Mouse (Mus musculus) midbrain, embryonic 11.5 days (tissue): ENCODE measurements around the gene Prkar1a. TPM values are rescaled to one million over a fixed set of nuclear protein-coding genes. Genes with fewer than 3 reads are reported as not detected.
"Not testable (repeated sequence)": the region's sequence is repeated elsewhere in the genome, so short reads cannot be mapped to it uniquely, and the experiment has no call there.

Experiments used
- ATAC-seq: fragments of 200-750 bp; cut with Nextera tagmentation; 2 replicates; pipeline ENCODE4 v1.8.0; 2017; ENCODE audit warnings: moderate TSS enrichment, moderate library complexity; ENCODE audit not compliant: low FRiP score
- DNase-seq: peaks from one replicate; pipeline ENCODE4 v3.0.0; 2015; ENCODE audit warnings: low spot score; ENCODE audit errors: missing footprints
- H3K27ac ChIP-seq: fragments of 300-500 bp; sonication (generic); 2 replicates; pipeline ENCODE4 v1.5.1; 2014; ENCODE audit warnings: low read depth, low read length
- H3K27me3 ChIP-seq: fragments of 300-500 bp; sonication (generic); 2 replicates; pipeline ENCODE4 v1.6.1; 2014; ENCODE audit warnings: mild to moderate bottlenecking, low read length, moderate library complexity, mixed read lengths; ENCODE audit not compliant: control insufficient read depth, insufficient read depth
- H3K36me3 ChIP-seq: fragments of 300-500 bp; sonication (generic); 2 replicates; pipeline ENCODE4 v1.6.1; 2014; ENCODE audit warnings: mild to moderate bottlenecking, low read length, moderate library complexity, mixed read lengths; ENCODE audit not compliant: control insufficient read depth, insufficient read depth
- H3K4me1 ChIP-seq: fragments of 300-500 bp; sonication (generic); 2 replicates; pipeline ENCODE4 v1.6.1; 2014; ENCODE audit warnings: low read length; ENCODE audit not compliant: control insufficient read depth, insufficient read depth
- H3K4me2 ChIP-seq: fragments of 300-500 bp; sonication (generic); 2 replicates; pipeline ENCODE4 v1.6.1; 2014; ENCODE audit warnings: mild to moderate bottlenecking, moderate library complexity
- H3K4me3 ChIP-seq: fragments of 300-500 bp; sonication (generic); 2 replicates; pipeline ENCODE4 v1.5.1; 2014; ENCODE audit warnings: low read depth, low read length
- H3K9ac ChIP-seq: fragments of 300-500 bp; sonication (generic); 2 replicates; pipeline ENCODE4 v1.6.1; 2014; ENCODE audit warnings: low read length
- H3K9me3 ChIP-seq: fragments of 300-500 bp; sonication (generic); 2 replicates; pipeline ENCODE4 v1.6.1; 2016; ENCODE audit warnings: low read length; ENCODE audit not compliant: control insufficient read depth
- whole genome bisulfite sequencing: fragments of 180-500 bp; shearing (Covaris S2); extraction: QIAGEN DNeasy Blood & Tissue Kit; methylation state at CpG from one replicate; pipeline ENCODE4 v1.1.7; 2014; 5-methylcytosine and 5-hydroxymethylcytosine counted together
- polyA plus RNA-seq: library from polyadenylated mRNA; unstranded; fragments of >200 nt; fragmentation: Nextera tagmentation; extraction: Ambion mirVana; gene quantifications from 2 replicates; pipeline ENCODE4 v1.2.1, GENCODE M21; 2014

Prkar1a gene
- polyA plus RNA-seq, 1 experiment from 2014 or later: 435 TPM

GRCm38 (mm10) chr11:109616352-109616751 is 32.9 kb upstream of the Prkar1a start:
- DNase-seq (no peak), ATAC-seq (no peak)
- H3K27me3 ChIP-seq: no peaks in the 10 kb centered on the region

GRCm38 (mm10) chr11:109616766-109617165 is 32.4 kb upstream of the Prkar1a start:
- Histone ChIP-seq H3K4me1 (0 out of 2 replicates have a peak, but pooled peaks cover 2% of the 10 kb centered on the region), H3K9me3 (no peaks in the 10 kb centered on the region), H3K9ac (no peak overlapping the region), H3K27me3 (no peaks in the 10 kb centered on the region), H3K4me3 (no peak overlapping the region), H3K36me3 (no peaks in the 10 kb centered on the region), H3K27ac (no peak overlapping the region), H3K4me2 (no peak overlapping the region)
- DNase-seq: no peak
- no peak for ATAC-seq
- WGBS: 81% methylated on average over 4 of the region's 4 CpGs

More at GRCm38 (mm10) chr11:109616352-109616751, 32.9 kb upstream of the Prkar1a start:
- H3K4me2 ChIP-seq: no peak overlapping the region
- H3K4me1 ChIP-seq: 0 out of 2 replicates have a peak, but pooled peaks cover 2% of the 10 kb centered on the region
- H3K9ac ChIP-seq: no peak overlapping the region
- H3K27ac ChIP-seq: no peak overlapping the region
- no peaks in the 10 kb centered on the region for H3K36me3 ChIP-seq
- 85% methylated on average over 4 of the region's 4 CpGs for WGBS
- H3K9me3 ChIP-seq: no peaks in the 10 kb centered on the region
- H3K4me3 ChIP-seq: no peak overlapping the region

GRCm38 (mm10) chr11:109619055-109619454 is 30.1 kb upstream of the Prkar1a start:
- 36% methylated on average over 8 of the region's 8 CpGs for WGBS
- not testable (repeated sequence) for H3K27ac ChIP-seq, H3K4me2 ChIP-seq, H3K4me1 ChIP-seq, H3K9me3 ChIP-seq, H3K36me3 ChIP-seq, H3K9ac ChIP-seq, H3K27me3 ChIP-seq, H3K4me3 ChIP-seq, ATAC-seq
- peak; percentile 90 for DNase-seq

- no peak overlapping the region for H3K4me2 ChIP-seq
- H3K9me3 ChIP-seq: no peaks in the 10 kb centered on the region
- H3K4me3 ChIP-seq: no peak overlapping the region
- no peaks in the 10 kb centered on the region for H3K27me3 ChIP-seq
- no peak overlapping the region for H3K27ac ChIP-seq
- 82% methylated on average over 6 of the region's 6 CpGs for WGBS
- DNase-seq (no peak), ATAC-seq (no peak)
- no peak overlapping the region for H3K9ac ChIP-seq
- H3K4me1 ChIP-seq: no peaks in the 10 kb centered on the region
- no peaks in the 10 kb centered on the region for H3K36me3 ChIP-seq
Observed at GRCm38 (mm10) chr11:109620356-109620755, 28.8 kb upstream of the Prkar1a start.

- H3K36me3 ChIP-seq: no peaks in the 10 kb centered on the region
- H3K9me3 ChIP-seq: no peaks in the 10 kb centered on the region
- DNase-seq (peak; percentile 93), ATAC-seq (no peak)
- H3K9ac ChIP-seq: no peak overlapping the region
- no peak overlapping the region for H3K4me2 ChIP-seq
- no peaks in the 10 kb centered on the region for H3K27me3 ChIP-seq
- WGBS: 13% methylated on average over 2 of the region's 2 CpGs
- no peak overlapping the region for H3K4me3 ChIP-seq
- H3K27ac ChIP-seq: no peak overlapping the region
- no peaks in the 10 kb centered on the region for H3K4me1 ChIP-seq
Observed at GRCm38 (mm10) chr11:109621183-109621582, 28.0 kb upstream of the Prkar1a start.

- Histone ChIP-seq H3K36me3 (no peaks in the 10 kb centered on the region), H3K9me3 (no peaks in the 10 kb centered on the region), H3K9ac (no peak overlapping the region), H3K4me2 (no peak overlapping the region), H3K27me3 (no peaks in the 10 kb centered on the region), H3K4me1 (no peaks in the 10 kb centered on the region), H3K27ac (no peak overlapping the region), H3K4me3 (no peak overlapping the region)
- ATAC-seq: no peak
- DNase-seq: no peak
- 54% methylated on average over 15 of the region's 15 CpGs for WGBS
Observed at GRCm38 (mm10) chr11:109622518-109623037, 26.6 kb upstream of the Prkar1a start.

GRCm38 (mm10) chr11:109623238-109623637 is 26.0 kb upstream of the Prkar1a start:
- Histone ChIP-seq H3K27me3 (no peaks in the 10 kb centered on the region), H3K4me2 (no peak overlapping the region), H3K4me3 (no peak overlapping the region), H3K4me1 (no peaks in the 10 kb centered on the region), H3K27ac (no peak overlapping the region), H3K36me3 (no peaks in the 10 kb centered on the region), H3K9me3 (no peaks in the 10 kb centered on the region), H3K9ac (no peak overlapping the region)
- WGBS: 91% methylated on average over 7 of the region's 7 CpGs
- DNase-seq (no peak), ATAC-seq (no peak)

GRCm38 (mm10) chr11:109627648-109628047 is 21.6 kb upstream of the Prkar1a start:
- H3K27ac ChIP-seq: no peak overlapping the region
- no peak overlapping the region for H3K4me2 ChIP-seq
- no peaks in the 10 kb centered on the region for H3K9me3 ChIP-seq
- no peak for ATAC-seq
- no peak for DNase-seq
- no peak overlapping the region for H3K9ac ChIP-seq
- H3K27me3 ChIP-seq: no peaks in the 10 kb centered on the region
- H3K4me1 ChIP-seq: no peaks in the 10 kb centered on the region
- H3K4me3 ChIP-seq: no peak overlapping the region
- no peaks in the 10 kb centered on the region for H3K36me3 ChIP-seq
- WGBS: 82% methylated on average over 4 of the region's 4 CpGs

- ATAC-seq (no peak), DNase-seq (peak; percentile 69)
- Histone ChIP-seq H3K36me3 (no peaks in the 10 kb centered on the region), H3K9ac (no peak overlapping the region), H3K4me1 (no peaks in the 10 kb centered on the region), H3K4me2 (no peak overlapping the region), H3K9me3 (no peaks in the 10 kb centered on the region), H3K4me3 (no peak overlapping the region), H3K27me3 (no peaks in the 10 kb centered on the region), H3K27ac (no peak overlapping the region)
- 92% methylated on average over 3 of the region's 3 CpGs for WGBS
Observed at GRCm38 (mm10) chr11:109628099-109628498, 21.1 kb upstream of the Prkar1a start.
